Mouse (Mus musculus) midbrain, embryonic 11.5 days (tissue): Measurements from ENCODE around the gene Iqcf1. TPM values are rescaled to one million over a fixed set of nuclear protein-coding genes. Genes with fewer than 3 reads are reported as not detected.
"Not testable (repeated sequence)": the region's sequence is repeated elsewhere in the genome, so short reads cannot be mapped to it uniquely, and the experiment has no call there.

Experiments
- ATAC-seq: fragments of 200-750 bp; cut with Nextera tagmentation; 2 replicates; pipeline ENCODE4 v1.8.0; 2017; ENCODE audit warnings: moderate TSS enrichment, moderate library complexity; ENCODE audit not compliant: low FRiP score
- DNase-seq: peaks from one replicate; pipeline ENCODE4 v3.0.0; 2015; ENCODE audit warnings: low spot score; ENCODE audit errors: missing footprints
- H3K27ac ChIP-seq: fragments of 300-500 bp; sonication (generic); 2 replicates; pipeline ENCODE4 v1.5.1; 2014; ENCODE audit warnings: low read depth, low read length
- H3K27me3 ChIP-seq: fragments of 300-500 bp; sonication (generic); 2 replicates; pipeline ENCODE4 v1.6.1; 2014; ENCODE audit warnings: mild to moderate bottlenecking, low read length, moderate library complexity, mixed read lengths; ENCODE audit not compliant: control insufficient read depth, insufficient read depth
- H3K36me3 ChIP-seq: fragments of 300-500 bp; sonication (generic); 2 replicates; pipeline ENCODE4 v1.6.1; 2014; ENCODE audit warnings: mild to moderate bottlenecking, low read length, moderate library complexity, mixed read lengths; ENCODE audit not compliant: control insufficient read depth, insufficient read depth
- H3K4me1 ChIP-seq: fragments of 300-500 bp; sonication (generic); 2 replicates; pipeline ENCODE4 v1.6.1; 2014; ENCODE audit warnings: low read length; ENCODE audit not compliant: control insufficient read depth, insufficient read depth
- H3K4me2 ChIP-seq: fragments of 300-500 bp; sonication (generic); 2 replicates; pipeline ENCODE4 v1.6.1; 2014; ENCODE audit warnings: mild to moderate bottlenecking, moderate library complexity
- H3K4me3 ChIP-seq: fragments of 300-500 bp; sonication (generic); 2 replicates; pipeline ENCODE4 v1.5.1; 2014; ENCODE audit warnings: low read depth, low read length
- H3K9ac ChIP-seq: fragments of 300-500 bp; sonication (generic); 2 replicates; pipeline ENCODE4 v1.6.1; 2014; ENCODE audit warnings: low read length
- H3K9me3 ChIP-seq: fragments of 300-500 bp; sonication (generic); 2 replicates; pipeline ENCODE4 v1.6.1; 2016; ENCODE audit warnings: low read length; ENCODE audit not compliant: control insufficient read depth
- WGBS: fragments of 180-500 bp; shearing (Covaris S2); extraction: QIAGEN DNeasy Blood & Tissue Kit; methylation state at CpG from one replicate; pipeline ENCODE4 v1.1.7; 2014; 5-methylcytosine and 5-hydroxymethylcytosine counted together
- polyA plus RNA-seq: library from polyadenylated mRNA; unstranded; fragments of >200 nt; fragmentation: Nextera tagmentation; extraction: Ambion mirVana; gene quantifications from 2 replicates; pipeline ENCODE4 v1.2.1, GENCODE M21; 2014

The Iqcf1 gene
- polyA plus RNA-seq, 1 experiment from 2014 or later = not detected

GRCm38 (mm10) chr9:106483606-106484005, 16.2 kb upstream of the Iqcf1 start:
- no peak overlapping the region for H3K4me2 ChIP-seq
- H3K9me3 ChIP-seq = no peaks in the 10 kb centered on the region
- no peak overlapping the region for H3K9ac ChIP-seq
- no peak overlapping the region for H3K27ac ChIP-seq
- DNase-seq (no peak), ATAC-seq (no peak)
- no peak overlapping the region for H3K4me3 ChIP-seq
- no peaks in the 10 kb centered on the region for H3K4me1 ChIP-seq
- WGBS = 93% methylated on average over 17 of the region's 17 CpGs
- H3K27me3 ChIP-seq = no peaks in the 10 kb centered on the region
- peaks cover 19% of the 10 kb centered on the region for H3K36me3 ChIP-seq

- H3K27me3 ChIP-seq = no peaks in the 10 kb centered on the region
- no peak overlapping the region for H3K9ac ChIP-seq
- ATAC-seq (no peak), DNase-seq (no peak)
- WGBS = 80% methylated on average over 10 of the region's 10 CpGs
- H3K4me3 ChIP-seq = no peak overlapping the region
- no peak overlapping the region for H3K27ac ChIP-seq
- peaks cover 19% of the 10 kb centered on the region for H3K36me3 ChIP-seq
- H3K9me3 ChIP-seq = no peaks in the 10 kb centered on the region
- no peaks in the 10 kb centered on the region for H3K4me1 ChIP-seq
- H3K4me2 ChIP-seq = no peak overlapping the region
Measured at GRCm38 (mm10) chr9:106485076-106485475, 14.7 kb upstream of the Iqcf1 start.

- H3K4me3 ChIP-seq, H3K9me3 ChIP-seq, DNase-seq, H3K27ac ChIP-seq, H3K9ac ChIP-seq, H3K4me1 ChIP-seq, H3K4me2 ChIP-seq, ATAC-seq, H3K27me3 ChIP-seq: not testable (repeated sequence)
- peaks cover 13% of the 10 kb centered on the region for H3K36me3 ChIP-seq
- 81% methylated on average over 6 of the region's 6 CpGs for WGBS
Measured at GRCm38 (mm10) chr9:106487602-106488001, 12.2 kb upstream of the Iqcf1 start.

- Histone ChIP-seq H3K4me2 (no peak overlapping the region), H3K4me3 (no peak overlapping the region), H3K27ac (no peak overlapping the region), H3K36me3 (no peaks in the 10 kb centered on the region), H3K4me1 (no peaks in the 10 kb centered on the region), H3K9me3 (no peaks in the 10 kb centered on the region), H3K27me3 (no peaks in the 10 kb centered on the region), H3K9ac (no peak overlapping the region)
- WGBS = 87% methylated on average over 22 of the region's 22 CpGs
- ATAC-seq = no peak
- no peak for DNase-seq
Measured at GRCm38 (mm10) chr9:106501846-106502245, 2.1 kb downstream of the Iqcf1 start.

GRCm38 (mm10) chr9:106504246-106504645, 4.5 kb downstream of the Iqcf1 start:
- Histone ChIP-seq H3K4me2 (no peak overlapping the region), H3K27me3 (no peaks in the 10 kb centered on the region), H3K27ac (no peak overlapping the region), H3K9me3 (no peaks in the 10 kb centered on the region), H3K4me1 (no peaks in the 10 kb centered on the region), H3K36me3 (no peaks in the 10 kb centered on the region), H3K4me3 (no peak overlapping the region), H3K9ac (no peak overlapping the region)
- DNase-seq (no peak), ATAC-seq (no peak)
- 76% methylated on average over 6 of the region's 6 CpGs for WGBS

GRCm38 (mm10) chr9:106509356-106509755, 9.6 kb downstream of the Iqcf1 start:
- no peak overlapping the region for H3K9ac ChIP-seq
- no peak overlapping the region for H3K4me3 ChIP-seq
- no peak for DNase-seq
- no peak for ATAC-seq
- H3K9me3 ChIP-seq = no peaks in the 10 kb centered on the region
- H3K4me2 ChIP-seq = no peak overlapping the region
- no peaks in the 10 kb centered on the region for H3K4me1 ChIP-seq
- WGBS = 92% methylated on average over 10 of the region's 10 CpGs
- H3K27ac ChIP-seq = no peak overlapping the region
- H3K27me3 ChIP-seq = no peaks in the 10 kb centered on the region
- H3K36me3 ChIP-seq = no peaks in the 10 kb centered on the region

- Histone ChIP-seq H3K4me2 (no peak overlapping the region), H3K4me3 (no peak overlapping the region), H3K9ac (no peak overlapping the region), H3K27ac (no peak overlapping the region), H3K9me3 (no peaks in the 10 kb centered on the region), H3K4me1 (no peaks in the 10 kb centered on the region), H3K36me3 (no peaks in the 10 kb centered on the region), H3K27me3 (no peaks in the 10 kb centered on the region)
- ATAC-seq (no peak), DNase-seq (no peak)
- WGBS = 77% methylated on average over 13 of the region's 13 CpGs
Measured at GRCm38 (mm10) chr9:106512729-106513450, 13.1 kb downstream of the Iqcf1 start.

GRCm38 (mm10) chr9:106513566-106513965, 13.8 kb downstream of the Iqcf1 start:
- Histone ChIP-seq H3K4me1 (no peaks in the 10 kb centered on the region), H3K36me3 (no peaks in the 10 kb centered on the region), H3K4me3 (no peak overlapping the region), H3K4me2 (no peak overlapping the region), H3K27me3 (no peaks in the 10 kb centered on the region), H3K27ac (no peak overlapping the region), H3K9me3 (no peaks in the 10 kb centered on the region), H3K9ac (no peak overlapping the region)
- 78% methylated on average over 6 of the region's 6 CpGs for WGBS
- no peak for ATAC-seq
- DNase-seq = no peak

- Histone ChIP-seq H3K36me3 (no peaks in the 10 kb centered on the region), H3K4me2 (no peak within 1 kb of the TSS), H3K9me3 (no peaks in the 10 kb centered on the region), H3K27ac (no peak within 1 kb of the TSS), H3K4me3 (no peak within 1 kb of the TSS), H3K27me3 (no peaks in the 10 kb centered on the region), H3K4me1 (no peaks in the 10 kb centered on the region), H3K9ac (no peak within 1 kb of the TSS)
- DNase-seq (no peak), ATAC-seq (no peak)
- WGBS = 91% methylated on average over 4 of the region's 4 CpGs
Measured at GRCm38 (mm10) chr9:106514273-106514672, 14.5 kb downstream of the Iqcf1 start, which contains the start of gene Iqcf5. Gene Iqcf5 (plus strand): TSS chr9:106514573.
